Mouse (Mus musculus): ENCODE results near the gene Dnah14.
A peak's percentile ranks its signal among the peaks of the same experiment; 100 is the strongest.

Dnah14 gene

DNA sequence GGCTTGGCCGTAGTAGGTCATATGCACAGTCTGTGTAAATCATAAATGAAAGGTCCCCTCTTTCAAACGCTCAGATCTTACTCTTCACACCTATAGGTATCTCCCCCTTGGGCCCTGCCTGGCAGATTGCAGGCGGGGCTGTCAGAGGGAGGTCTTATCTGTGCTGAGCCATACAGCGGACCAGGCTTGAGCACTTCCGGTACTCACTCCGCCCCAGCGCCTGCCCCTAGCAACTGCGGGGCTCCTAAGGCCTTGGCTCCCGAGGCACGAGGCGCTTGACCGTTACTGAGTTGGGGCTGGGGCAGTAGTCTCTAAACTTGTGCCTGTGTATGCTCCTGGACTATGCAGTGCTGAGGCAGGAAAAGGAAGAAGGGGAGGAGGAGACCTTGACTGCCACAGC is at the start of gene Dnah14:
Dnah14 (plus strand) TSS at position 238 of the 400 bp plus-strand sequence.
- no peak for DNase-seq (ENCODE audit: low spot score in 2 of 2)

DNA sequence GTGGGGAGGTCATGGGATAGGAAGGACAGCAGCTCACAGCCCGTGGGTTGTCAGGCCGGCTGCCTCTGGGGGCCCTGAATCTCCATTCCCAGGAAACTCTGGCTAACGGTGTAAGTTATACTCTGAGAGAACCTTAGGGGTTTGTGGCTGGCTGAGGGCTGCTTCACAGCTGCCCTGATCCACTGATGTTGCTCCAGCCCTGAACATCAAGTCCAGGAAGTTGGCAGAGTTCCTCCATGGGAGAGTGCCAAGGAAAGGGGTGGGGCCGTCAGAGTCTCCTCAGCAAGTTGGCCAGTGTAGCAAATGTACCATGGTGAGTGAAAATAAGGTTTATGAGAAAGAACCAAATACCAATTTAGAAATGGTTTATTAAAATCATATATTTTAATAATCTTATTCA is 47.0 kb upstream of the Dnah14 start:
- peak; percentile 46 to 76 for DNase-seq (ENCODE audit: low spot score in 2 of 2)

DNA sequence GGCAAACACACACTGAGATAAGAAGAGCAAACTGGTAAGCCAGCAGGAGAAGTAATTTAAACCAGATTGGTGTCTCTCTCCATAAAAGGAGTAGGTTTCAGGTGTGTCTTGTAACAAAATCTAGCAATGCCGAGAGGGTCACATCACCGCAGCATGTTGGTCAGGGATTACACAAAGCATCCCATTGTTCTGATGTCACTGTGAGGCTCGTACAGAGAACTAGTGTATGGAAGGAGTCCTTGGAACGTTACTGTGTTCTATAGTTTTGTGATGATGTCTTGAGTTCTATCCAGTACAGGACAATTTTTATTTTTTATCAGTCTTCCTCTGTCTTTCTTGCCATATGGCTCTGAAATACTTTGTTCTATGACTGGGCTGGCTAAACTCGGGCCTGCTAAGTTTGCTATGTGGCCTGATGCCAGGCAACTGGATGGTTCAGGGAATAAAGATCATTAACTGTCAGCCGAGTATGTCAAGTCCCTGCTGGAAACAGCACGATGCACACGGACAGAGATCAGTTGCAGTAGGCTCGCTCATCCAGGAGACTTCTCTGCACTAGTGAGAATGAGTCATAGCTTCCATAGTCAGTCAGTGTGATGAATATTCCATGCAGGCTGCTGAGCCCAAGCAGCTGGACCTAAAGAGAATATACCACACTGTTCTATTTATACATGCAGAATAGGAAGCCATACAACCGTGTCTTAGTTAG is 41.0 kb upstream of the Dnah14 start:
- no peak for DNase-seq (ENCODE audit: low spot score in 2 of 2)

DNA sequence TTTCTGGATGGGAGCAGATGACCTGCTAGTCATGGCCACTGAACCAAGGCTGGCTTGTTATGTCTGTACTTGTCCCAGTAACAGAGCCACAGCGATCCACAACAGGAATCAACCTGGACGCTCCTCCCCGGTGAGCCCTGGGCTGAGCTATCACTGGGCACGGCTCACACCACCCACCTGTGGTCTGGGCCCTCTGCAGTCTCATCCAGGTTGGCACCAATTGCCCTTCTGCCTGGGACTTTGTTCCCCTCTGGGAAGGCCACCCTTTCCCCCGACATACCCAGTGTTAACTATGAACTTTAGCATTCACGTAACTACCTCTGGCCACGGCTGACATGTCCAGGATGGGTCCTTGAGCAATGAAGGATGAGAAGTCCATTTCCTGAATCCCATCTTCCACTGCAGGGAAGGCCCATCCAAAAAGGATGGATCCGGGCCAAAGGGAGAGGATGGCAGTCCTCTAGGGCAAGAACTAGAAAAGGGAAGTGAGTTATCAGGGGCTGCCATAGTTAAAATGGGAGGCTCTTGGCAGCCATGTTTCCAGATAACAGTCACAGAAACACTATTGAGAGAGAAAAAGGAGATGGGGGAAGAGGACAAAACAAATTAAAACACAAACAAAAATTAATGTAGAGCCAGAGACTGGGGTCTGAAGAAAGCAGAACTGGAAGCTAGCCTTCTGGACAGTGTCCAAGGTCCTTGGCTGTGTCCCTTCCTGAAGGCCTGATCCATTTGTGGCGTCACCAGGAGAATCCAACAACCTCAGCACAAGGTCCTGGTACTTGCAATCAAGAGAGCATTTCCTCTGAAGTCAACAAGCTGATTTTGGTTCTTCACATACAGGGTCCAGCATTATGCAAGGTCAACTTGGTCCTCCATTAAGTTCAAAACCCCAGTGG is 38.5 kb upstream of the Dnah14 start:
- DNase-seq (ENCODE audit: low spot score in 2 of 2), result no peak

DNA sequence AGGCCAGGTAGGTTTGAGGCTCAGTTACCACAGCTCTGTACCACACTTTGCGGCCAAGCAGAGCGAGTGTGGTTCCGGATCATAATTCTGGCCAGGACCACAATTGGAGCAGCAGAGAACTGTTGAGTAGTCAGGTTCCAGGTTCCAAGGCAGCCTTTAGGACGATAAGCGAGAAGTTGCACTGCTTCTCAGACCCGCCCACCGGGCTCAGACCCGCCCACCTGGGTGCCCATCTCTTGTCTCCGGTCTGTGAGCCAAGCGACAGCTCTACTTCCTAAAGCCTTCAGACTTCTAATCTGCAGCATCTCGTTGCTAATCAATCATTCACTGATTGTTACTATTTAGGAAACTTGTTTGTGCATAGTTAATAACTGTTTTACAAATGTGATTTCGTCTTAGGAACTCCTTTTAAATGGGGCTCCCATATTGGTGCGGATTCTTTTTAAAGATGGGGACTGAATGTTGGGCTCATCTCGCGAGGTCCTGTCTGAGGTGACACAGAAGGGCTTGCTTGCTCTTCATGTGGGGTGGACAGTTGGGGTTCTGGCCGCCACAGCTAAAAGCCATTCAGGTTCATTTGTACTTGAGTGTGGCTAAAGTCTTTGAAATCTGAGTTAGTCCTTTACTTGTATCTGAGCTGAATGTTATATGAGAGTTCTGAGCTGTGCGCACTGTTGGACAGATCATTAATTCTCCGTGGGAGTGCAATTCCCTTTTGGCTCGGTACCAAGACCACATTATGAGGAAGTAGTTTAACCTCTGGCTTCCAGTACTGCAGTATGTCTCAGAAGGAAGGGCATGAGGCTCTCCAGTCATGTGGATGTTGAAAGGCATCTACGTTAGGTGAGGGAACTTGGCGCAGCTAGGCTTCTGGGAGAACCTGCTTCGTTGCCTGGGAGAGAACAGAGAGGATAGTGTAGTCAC is 36.3 kb upstream of the Dnah14 start:
- no peak for DNase-seq (ENCODE audit: low spot score in 2 of 2)

DNA sequence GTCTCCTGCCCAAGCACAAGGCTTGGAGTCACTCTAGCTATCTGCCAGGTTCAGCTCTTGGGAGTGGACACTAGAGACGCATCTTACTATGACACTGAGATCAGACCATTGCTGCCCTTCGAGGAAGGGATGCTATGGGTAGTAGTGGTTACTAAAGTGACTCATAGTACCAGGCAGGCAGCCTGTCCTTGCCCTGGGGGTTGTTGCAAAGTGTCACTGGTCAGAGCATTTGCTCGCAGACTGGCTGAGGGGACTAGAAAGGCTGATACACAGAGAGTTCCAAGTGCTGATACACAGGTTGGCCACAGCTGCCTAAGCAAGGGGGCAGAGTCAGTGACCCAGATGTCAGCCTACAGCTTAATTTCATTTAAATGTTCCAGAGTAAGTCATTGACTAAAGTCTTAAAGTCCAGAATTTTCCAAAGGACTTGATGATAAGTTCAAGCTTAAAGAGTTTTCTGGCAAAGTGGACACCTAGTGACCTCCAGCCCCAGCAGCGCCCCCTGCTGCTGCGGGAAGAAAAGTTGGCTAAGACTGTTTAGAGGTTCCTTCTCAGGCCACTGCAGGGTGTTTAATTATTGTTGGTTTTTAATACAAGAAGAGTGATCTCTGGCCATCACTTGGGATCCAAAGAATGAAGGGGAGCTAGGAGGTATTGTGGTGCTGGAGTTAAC is 32.5 kb upstream of the Dnah14 start:
- no peak for DNase-seq (ENCODE audit: low spot score in 2 of 2)

DNA sequence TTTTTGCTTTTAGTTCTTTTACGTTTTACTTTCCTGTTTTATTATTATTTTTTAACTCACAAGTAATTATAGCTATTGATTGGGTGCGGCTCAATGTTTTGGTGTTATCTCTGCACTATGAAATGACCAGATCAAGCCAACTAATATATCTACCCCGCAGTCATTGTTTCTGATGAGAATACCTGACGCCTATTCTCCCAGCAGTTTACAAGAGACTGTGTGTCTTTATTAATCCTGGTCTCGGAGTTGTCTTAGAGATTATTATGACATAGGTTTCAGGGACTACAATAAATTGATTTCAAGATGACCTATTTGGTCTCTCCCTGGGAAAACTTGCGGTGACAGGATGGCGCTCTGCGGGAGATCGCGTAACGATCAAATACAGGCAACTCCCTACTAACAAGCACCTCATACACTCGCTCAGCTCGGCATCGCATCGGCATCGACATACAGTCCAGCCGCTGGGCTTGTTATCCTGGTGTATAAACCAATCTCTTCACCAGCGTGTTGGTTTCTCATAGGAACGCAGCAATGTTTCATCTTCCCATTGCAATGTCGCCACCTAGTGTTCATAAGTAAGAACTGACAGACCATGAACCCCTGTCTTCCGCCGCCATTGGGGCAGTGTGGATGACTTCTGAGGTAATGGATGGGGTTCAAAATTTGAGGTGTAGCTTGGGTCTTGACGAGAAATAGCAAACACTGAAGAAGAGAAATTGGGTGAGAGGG is 31.2 kb upstream of the Dnah14 start:
- DNase-seq (ENCODE audit: low spot score in 2 of 2), result peak in 1 of 2 experiments; percentile 64

DNA sequence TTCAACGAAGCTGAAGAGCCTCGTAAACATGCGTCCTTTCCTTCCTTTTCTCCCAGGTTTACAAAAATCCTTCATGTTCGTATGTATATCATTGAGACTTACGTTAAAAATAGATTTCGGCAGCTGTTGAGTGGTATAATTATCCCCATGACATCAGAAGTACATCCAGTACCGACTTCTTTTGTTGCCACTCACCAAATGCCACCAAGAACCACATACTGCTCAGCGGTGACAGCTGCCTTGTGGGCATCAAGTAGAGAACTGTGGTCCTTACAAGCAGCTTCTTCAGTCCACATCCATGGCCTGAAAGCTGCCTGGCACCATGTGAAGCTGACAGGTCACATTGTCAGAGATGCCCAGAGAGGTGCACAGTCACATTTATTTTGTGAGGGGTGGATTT is 26.4 kb upstream of the Dnah14 start:
- no peak for DNase-seq (ENCODE audit: low spot score in 2 of 2)

DNA sequence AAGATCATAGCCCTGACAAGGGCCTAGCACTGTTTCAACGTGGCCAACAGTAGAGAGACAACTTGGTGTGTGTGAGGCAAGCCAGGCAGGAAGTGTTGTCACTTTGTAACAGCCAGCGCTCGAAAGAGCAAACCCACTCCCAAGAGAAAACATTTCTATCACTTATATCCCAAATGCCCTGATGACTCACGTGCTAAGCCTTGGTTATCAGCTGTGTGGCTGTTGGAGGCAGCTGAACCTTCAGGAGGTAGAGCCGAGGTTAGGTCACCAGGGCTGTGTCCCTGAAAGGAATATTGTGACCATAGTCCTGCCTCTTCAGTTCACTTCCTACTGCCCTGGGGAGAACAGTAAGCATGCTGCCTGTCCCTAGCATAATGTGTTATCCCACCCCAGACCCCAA is 25.5 kb upstream of the Dnah14 start:
- no peak for DNase-seq (ENCODE audit: low spot score in 2 of 2)

DNA sequence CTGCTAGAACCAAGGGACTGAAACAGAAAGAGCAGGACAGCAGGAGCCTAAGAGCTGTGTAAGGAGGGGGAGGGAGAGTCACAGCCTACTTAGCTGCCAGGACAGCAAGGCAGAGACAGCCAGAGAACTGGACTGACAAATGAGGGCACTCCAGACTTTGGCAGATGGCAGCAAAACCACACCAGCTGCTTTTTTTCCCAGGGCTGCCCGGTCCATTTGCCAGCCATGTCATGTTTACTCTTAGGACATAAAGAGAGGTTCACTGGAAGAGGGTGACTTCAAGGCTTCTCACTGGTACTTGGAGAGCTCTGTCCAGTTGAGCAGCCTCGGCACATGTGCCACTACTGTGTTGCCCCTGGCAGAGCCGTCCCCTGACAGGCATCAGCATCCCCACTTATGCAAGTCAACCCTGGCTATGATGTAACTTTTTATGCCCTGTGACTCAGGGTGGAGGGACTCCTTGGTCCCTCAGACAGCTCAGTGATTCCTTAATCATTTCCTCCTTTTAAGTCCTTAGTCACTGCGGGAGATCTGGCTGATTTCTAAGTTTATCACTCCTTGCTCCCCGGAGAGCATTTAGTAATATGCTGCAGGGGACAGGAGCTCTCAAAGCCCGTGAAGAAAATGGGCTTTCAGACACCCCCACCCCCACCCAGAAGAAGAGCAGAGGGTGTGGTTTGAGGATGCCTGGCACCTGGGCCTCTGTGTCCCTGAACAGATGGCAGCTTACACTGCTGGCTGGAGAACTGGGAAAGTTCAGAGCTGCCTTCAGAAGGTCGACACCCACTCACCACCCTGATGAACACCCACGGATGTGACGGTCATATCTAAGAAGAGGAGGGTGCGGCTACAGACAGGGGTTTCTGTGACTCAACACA is 23.6 kb upstream of the Dnah14 start:
- DNase-seq (ENCODE audit: low spot score in 2 of 2), result peak in 1 of 2 experiments; percentile 70

DNA sequence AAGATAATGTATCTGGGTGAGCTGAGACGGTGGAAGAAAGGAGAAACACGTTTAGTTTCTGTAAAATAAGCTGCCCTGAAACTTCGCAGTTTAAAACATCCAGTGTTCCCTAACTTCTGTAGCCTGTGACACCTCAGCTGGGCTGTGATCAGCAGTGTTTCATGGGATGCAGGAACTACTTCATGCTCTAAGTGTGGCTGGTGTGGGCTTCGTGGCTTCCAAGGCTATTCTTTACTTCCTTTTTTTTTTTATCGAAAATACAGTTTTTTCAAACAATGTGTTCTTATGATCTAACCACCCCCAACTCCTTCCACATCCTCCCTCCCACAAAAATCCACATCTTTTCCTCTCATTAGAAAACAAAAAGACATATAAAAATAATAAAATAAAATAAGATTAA is 20.9 kb upstream of the Dnah14 start:
- DNase-seq (ENCODE audit: low spot score in 2 of 2), result no peak

DNA sequence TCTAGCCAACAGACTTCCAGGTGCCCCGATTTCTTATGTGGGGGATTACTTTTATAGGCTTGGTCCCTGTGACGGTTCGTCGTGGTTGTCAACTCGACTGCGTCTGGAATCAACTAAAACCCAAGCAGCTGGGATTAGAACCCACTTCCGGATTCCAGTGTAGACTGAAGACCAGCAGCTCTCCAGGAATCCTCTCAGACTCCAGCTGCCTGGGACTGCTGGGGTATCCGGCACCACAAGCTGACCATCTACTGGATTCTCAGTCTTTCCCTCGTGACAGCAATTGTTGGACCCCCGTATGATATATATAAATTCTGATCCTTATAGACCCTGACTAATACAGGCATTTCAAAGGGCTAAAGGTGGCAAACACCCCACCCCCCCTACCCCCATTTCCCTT is 16.7 kb upstream of the Dnah14 start:
- no peak for DNase-seq (ENCODE audit: low spot score in 2 of 2)

DNA sequence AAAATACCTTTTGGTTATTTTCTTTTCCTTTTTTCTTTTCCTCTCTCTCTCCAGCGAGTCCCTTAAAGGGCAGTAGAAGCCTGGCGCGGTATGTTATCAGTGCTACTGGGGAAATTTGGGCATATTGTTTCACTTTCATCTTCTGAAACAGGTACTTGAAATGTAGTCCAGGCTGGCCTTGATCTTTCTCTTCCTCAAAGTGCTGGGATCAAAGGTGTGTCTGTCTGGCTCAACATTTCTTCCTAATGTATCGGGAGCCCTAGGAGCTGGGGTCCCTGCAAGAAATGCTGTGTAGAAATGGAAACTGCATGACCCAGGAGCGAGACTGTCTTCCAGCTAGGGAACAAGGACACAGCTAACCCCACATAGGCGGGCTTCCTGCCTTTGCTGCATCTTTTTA is 16.0 kb upstream of the Dnah14 start:
- no peak for DNase-seq (ENCODE audit: low spot score in 2 of 2)

DNA sequence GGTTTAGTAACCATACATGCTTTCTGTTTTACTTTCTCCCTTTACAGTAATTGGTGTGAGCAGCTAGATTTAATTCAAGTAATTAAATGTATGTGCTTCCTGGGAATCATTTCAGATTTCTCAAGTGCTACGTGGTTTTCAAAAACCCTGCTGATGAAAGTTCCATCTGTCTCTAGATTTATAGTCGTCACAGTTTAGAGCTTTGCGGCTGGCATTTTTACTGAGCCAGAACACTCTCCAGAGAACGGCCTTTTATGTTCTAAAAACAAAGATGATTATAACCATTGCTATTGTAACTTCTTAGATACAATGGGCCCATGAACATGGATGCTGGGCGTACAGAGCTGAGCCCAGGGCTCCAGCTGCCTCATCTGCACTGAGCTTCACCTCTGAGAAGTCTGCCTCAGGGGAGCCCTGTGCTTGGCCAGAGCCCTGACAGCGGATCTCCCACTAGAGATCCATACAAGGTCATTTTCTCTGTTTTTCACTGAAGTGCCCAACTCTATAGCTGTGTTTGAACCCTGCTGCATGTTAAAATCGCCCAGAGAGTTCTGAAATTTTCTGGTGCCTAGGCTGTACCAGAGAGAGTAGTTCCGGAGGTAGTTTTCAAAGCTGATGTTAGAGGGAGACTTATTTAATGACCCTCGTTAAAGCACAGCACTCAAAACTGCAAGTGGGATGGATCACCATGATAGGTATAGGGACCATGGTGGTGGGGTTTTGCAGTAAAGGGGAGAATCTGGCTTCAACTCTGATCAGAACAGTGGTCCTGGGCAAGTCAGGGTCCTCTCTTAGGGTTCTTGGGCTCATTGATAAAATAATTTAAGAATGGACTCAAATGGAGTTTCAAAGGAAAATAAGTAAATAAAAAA is 15.2 kb upstream of the Dnah14 start:
- DNase-seq (ENCODE audit: low spot score in 2 of 2), result no peak

DNA sequence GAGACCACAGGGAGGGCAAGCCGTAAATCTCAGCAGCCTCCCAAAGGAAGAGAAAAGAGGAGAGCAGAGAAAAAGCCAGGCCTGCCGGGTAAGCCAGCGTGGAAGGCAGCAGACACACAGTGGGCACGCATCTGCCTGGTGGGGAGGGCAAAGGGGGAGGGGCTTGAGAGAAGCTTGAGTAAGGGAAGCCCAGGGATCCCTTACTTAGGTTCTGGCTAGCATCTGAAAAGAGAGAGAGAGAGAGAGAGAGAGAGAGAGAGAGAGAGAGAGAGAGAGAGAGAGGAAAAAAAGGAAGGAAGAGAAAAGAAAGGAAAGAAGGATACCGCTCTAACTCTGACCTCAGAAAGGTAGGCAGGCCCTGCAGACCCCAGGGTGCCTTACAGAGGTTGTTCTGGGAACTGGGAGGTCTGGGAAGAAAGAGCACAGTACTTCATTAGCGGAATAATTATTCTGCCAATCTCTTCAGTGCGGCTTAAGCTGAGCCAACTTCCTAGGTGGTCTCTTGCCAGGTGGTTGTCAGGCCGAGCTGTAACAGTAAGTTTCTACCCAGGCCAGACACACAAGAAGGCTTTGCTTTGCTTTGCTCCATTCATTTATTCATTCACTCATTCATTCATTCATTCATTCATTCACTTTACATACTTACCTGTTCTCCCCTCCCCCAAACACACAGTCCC is 14.5 kb upstream of the Dnah14 start:
- DNase-seq (ENCODE audit: low spot score in 2 of 2), result no peak

DNA sequence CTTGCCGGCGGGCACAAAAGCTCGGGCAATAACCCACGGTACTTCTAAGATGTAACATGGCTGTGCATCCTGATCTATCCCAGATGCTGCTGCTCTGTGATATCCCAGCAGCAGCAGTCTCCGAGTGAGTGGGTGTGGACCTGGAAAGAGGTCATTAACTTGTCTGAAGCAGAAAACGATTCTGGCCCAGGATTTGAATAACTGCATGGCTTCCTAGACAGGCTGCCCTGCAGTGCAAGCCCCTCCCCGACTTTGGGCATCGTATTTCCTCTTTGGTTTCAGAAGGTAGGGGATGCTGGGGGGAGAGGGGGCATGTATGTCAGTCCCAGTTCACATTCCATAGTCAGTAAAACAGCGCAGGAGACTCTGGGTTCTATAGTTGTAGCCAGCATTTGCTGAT is 6.9 kb upstream of the Dnah14 start:
- DNase-seq (ENCODE audit: low spot score in 2 of 2), result no peak

DNA sequence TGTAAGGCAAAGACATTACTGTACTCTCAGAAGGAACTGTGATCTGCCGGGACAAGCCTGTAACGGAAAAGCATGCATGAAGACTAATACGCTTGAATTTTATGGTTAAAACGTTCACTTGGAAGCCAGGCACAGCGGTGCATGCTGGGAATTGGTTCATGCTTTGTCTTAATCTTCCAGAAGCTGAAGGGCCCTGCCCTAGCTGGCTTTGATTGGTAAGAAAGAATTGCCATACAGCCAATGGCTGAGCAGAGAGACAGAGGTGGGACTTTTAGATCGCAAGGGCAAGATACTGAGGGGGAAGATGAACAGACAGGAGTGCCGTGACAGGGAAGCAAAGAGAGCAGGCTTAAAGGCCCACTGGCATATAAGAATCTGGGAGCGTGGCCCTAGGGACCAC is 6.8 kb downstream of the Dnah14 start:
- DNase-seq (ENCODE audit: low spot score in 2 of 2), result no peak

DNA sequence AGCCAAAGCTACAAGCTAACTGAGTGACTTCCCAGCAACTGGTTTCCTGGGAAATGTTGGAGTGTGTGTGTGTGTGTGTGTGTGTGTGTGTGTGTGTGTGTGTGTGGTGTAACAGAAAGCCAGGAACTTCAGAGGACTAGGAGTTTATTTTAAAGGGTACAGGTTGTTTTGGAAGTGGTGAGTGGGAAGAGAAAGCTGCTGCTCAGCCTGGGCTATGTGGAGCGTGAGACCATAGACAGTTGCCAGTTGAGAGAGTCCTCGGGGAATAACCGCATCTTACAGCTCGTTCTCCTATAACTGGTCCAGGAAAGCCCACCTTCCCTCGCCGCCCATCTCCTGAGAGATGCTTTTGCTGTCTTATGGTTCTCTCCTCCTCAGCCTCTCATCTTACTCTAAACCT is 12.8 kb downstream of the Dnah14 start:
- no peak for DNase-seq (ENCODE audit: low spot score in 2 of 2)
